Mouse (Mus musculus) neural tube, embryonic 14.5 days (tissue): ENCODE measurements around the gene Fam114a1. TPM values are rescaled to one million over a fixed set of nuclear protein-coding genes. Genes with fewer than 3 reads are reported as not detected.

Experiments
- ATAC-seq: fragments of 200-750 bp; cut with Nextera tagmentation; 2 replicates; pipeline ENCODE4 v1.8.0; 2017; ENCODE audit warnings: low read depth, mild to moderate bottlenecking, moderate TSS enrichment, moderate library complexity
- H3K27ac ChIP-seq: fragments of 300-500 bp; sonication (generic); 2 replicates; pipeline ENCODE4 v1.5.1; 2014; ENCODE audit warnings: low read depth, mild to moderate bottlenecking, control low read depth, low read length, moderate library complexity, mixed read lengths
- H3K27me3 ChIP-seq: fragments of 300-500 bp; sonication (generic); 2 replicates; pipeline ENCODE4 v1.6.1; 2014; ENCODE audit warnings: low read length; ENCODE audit not compliant: control insufficient read depth, insufficient read depth
- H3K36me3 ChIP-seq: fragments of 300-500 bp; sonication (generic); 2 replicates; pipeline ENCODE4 v1.6.1; 2014; ENCODE audit warnings: low read length, mixed read lengths; ENCODE audit not compliant: control insufficient read depth, insufficient read depth
- H3K4me1 ChIP-seq: fragments of 300-500 bp; sonication (generic); 2 replicates; pipeline ENCODE4 v1.6.1; 2014; ENCODE audit warnings: low read length; ENCODE audit not compliant: control insufficient read depth, insufficient read depth
- H3K4me2 ChIP-seq: fragments of 300-500 bp; sonication (generic); 2 replicates; pipeline ENCODE4 v1.6.1; 2014; ENCODE audit warnings: mild to moderate bottlenecking, low read depth, low read length, control low read depth
- H3K4me3 ChIP-seq: fragments of 300-500 bp; sonication (generic); 2 replicates; pipeline ENCODE4 v1.5.1; 2014; ENCODE audit warnings: low read depth, low read length, control low read depth, mixed read lengths
- H3K9ac ChIP-seq: fragments of 300-500 bp; sonication (generic); replicated peaks from 2 replicates; pipeline ENCODE4 v1.6.1; 2014; ENCODE audit warnings: low read depth, mild to moderate bottlenecking, control low read depth, low read length, mixed read lengths
- H3K9me3 ChIP-seq: fragments of 300-500 bp; sonication (generic); 2 replicates; pipeline ENCODE4 v1.6.1; 2016; ENCODE audit warnings: low read length; ENCODE audit not compliant: control insufficient read depth
- WGBS: fragments of 180-500 bp; shearing (Covaris S2); extraction: QIAGEN DNeasy Blood & Tissue Kit; methylation state at CpG from one replicate; pipeline ENCODE4 v1.1.7; 2014; 5-methylcytosine and 5-hydroxymethylcytosine counted together
- polyA plus RNA-seq: library from polyadenylated mRNA; unstranded; fragments of >200 nt; fragmentation: Nextera tagmentation; extraction: Ambion mirVana; gene quantifications from 2 replicates; pipeline ENCODE4 v1.2.1, GENCODE M21; 2014

Gene Fam114a1
- polyA plus RNA-seq, 1 experiment from 2014 or later, result 3.4 TPM

DNA sequence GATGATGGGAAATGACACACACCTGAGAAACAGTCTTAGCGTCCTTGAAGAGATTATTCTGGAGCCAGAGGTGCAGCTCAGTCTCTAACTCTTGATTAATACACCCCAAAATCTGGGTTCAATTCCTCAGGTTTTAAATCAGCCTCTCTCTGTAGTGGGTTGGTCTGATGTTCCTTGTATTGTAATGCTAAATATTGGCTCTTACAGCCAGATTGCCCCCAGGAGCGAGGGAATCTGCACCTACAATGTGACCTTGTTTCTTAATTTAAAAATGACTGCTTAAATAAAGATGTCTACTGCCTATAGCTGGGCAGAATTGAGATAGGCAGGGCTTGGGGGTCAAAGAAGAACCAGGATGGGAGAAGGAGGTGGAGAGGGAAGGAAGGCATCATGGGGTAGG, 89.9 kb downstream of the Fam114a1 start:
- no peak for ATAC-seq
- H3K4me1 ChIP-seq, result no peaks in the 10 kb centered on the region
- 71% methylated on average over 2 of the region's 2 CpGs for WGBS
- H3K27me3 ChIP-seq, result no peaks in the 10 kb centered on the region
- H3K27ac ChIP-seq, result no peak overlapping the region
- H3K4me3 ChIP-seq, result no peak overlapping the region
- no peaks in the 10 kb centered on the region for H3K36me3 ChIP-seq
- no peaks in the 10 kb centered on the region for H3K9me3 ChIP-seq
- H3K9ac ChIP-seq, result no peak overlapping the region
- H3K4me2 ChIP-seq, result no peak overlapping the region

DNA sequence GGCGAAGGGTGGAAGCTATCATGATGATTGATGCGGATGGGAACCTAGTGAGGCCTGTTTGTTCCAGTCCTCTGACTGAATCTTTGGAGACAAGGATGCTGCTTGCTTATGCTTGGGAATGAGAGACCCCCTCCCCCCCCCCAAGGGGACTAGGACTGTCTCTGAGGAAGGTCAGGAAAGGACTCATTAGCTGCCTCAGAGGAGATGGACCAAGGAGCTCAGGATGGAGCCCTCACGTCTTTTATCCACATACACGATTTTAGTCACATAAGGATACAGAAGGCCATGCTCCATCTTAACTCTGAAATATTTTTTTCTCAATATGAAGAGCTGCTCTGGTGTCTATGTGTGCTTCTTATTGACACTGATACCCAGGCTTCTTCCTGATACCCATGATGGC, 92.4 kb downstream of the Fam114a1 start:
- H3K36me3 ChIP-seq, result no peaks in the 10 kb centered on the region
- no peaks in the 10 kb centered on the region for H3K27me3 ChIP-seq
- H3K9me3 ChIP-seq, result no peaks in the 10 kb centered on the region
- no peaks in the 10 kb centered on the region for H3K4me1 ChIP-seq
- 91% methylated on average over 4 of the region's 4 CpGs for WGBS
- H3K9ac ChIP-seq, result no peak overlapping the region
- no peak overlapping the region for H3K4me2 ChIP-seq
- ATAC-seq, result no peak
- no peak overlapping the region for H3K4me3 ChIP-seq
- H3K27ac ChIP-seq, result no peak overlapping the region

DNA sequence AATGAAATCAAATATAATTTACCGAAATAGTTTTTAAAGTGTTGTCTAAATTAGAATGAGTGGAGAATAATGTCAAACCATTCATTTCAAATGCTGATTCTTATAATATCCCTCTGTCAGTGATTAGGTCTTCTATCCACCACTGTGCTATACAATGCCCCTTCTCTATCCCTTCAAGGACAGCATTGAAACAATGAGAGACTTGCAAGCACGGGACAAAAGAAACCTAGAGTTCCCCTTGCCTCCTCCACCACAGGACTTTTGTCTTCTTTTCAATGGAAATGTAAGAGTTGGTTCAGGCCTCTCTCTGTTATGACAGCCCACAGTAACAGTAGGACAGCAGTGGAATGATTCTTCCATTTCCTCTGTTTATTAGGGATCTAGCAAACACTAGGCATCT, 93.4 kb downstream of the Fam114a1 start:
- Histone ChIP-seq H3K4me1 (no peaks in the 10 kb centered on the region), H3K36me3 (no peaks in the 10 kb centered on the region)
- 78% methylated on average over 2 of the region's 2 CpGs for WGBS

DNA sequence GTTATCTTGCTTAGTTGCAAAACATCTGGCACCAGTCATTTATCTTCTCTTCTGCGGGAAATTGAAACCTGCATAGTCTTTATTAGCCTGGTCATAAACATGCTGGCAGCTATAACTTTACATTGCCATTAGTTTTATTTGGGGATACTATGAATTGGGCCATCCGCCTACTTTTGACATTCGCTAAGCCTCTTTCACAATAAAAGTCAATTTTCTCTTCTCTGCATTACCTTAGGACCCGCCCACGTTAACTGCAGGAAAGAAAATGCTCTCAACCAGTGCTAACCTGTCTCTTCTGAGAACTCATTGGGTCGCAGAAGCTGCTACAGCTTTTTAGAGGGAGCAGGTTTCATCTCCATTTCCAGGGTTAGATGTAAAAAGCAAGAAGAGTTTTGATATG, 98.3 kb downstream of the Fam114a1 start:
- Histone ChIP-seq H3K9me3 (no peaks in the 10 kb centered on the region), H3K9ac (no peak overlapping the region), H3K36me3 (no peaks in the 10 kb centered on the region), H3K27ac (no peak overlapping the region), H3K27me3 (no peaks in the 10 kb centered on the region), H3K4me2 (no peak overlapping the region), H3K4me1 (no peaks in the 10 kb centered on the region), H3K4me3 (no peak overlapping the region)
- 48% methylated on average over 6 of the region's 6 CpGs for WGBS
- ATAC-seq, result no peak

More for the DNA sequence above, 93.4 kb downstream of the Fam114a1 start:
- Histone ChIP-seq H3K4me3 (no peak overlapping the region), H3K4me2 (no peak overlapping the region), H3K27me3 (no peaks in the 10 kb centered on the region), H3K9ac (no peak overlapping the region), H3K27ac (no peak overlapping the region), H3K9me3 (no peaks in the 10 kb centered on the region)
- no peak for ATAC-seq

DNA sequence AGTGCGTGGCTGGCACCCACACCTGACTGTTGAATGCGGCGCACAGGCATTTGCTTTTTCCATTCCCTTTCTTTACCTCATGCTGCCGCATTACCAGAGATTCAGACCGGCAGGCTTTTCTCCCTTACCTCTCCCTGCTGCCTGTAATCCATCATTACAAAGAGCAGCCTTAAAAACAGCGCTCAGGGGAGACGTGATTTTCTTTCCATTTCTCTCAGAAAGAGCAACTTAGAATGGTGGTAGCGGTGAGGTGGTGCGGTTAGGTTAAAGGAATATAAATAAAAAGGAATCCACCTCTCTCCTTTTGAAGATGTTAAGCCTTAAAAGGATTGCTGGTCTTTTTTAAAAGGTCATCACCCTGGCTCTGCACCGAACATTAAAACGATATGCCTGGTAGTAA, 100.0 kb downstream of the Fam114a1 start:
- Histone ChIP-seq H3K9ac (no peak overlapping the region), H3K4me3 (no peak overlapping the region), H3K9me3 (no peaks in the 10 kb centered on the region), H3K4me1 (no peaks in the 10 kb centered on the region), H3K4me2 (no peak overlapping the region), H3K27ac (no peak overlapping the region), H3K36me3 (no peaks in the 10 kb centered on the region), H3K27me3 (no peaks in the 10 kb centered on the region)
- ATAC-seq, result no peak; the same call in 1 of the 2 replicates
- 49% methylated on average over 11 of the region's 11 CpGs for WGBS

DNA sequence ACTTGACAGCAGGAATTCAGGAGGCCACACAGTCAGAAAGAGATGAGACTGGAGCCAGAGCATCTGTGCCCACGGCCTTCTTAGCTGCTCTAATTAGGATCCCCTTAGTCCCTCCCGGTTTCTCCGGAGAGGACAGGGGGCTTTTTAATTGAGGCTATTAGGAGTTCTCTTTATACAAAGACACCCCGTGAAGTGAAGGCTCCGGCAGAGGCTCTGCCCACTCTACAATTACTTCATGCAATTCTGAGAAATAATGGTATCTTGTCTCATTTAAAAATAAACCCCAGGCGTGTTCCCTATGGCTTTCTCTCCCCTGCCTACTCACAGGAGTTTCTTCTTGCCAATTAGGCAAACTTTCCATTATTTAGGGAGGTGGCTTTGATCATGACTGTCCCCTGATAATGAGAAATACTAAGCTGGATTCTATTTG, 101.8 kb downstream of the Fam114a1 start:
- Histone ChIP-seq H3K4me3 (no peak overlapping the region), H3K4me1 (no peaks in the 10 kb centered on the region), H3K27me3 (no peaks in the 10 kb centered on the region), H3K4me2 (no peak overlapping the region), H3K9ac (no peak overlapping the region), H3K9me3 (no peaks in the 10 kb centered on the region), H3K27ac (no peak overlapping the region), H3K36me3 (no peaks in the 10 kb centered on the region)
- WGBS, result 10% methylated on average over 6 of the region's 6 CpGs
- 0 out of 2 replicates have a peak, but pooled peaks have one; percentile 13 for ATAC-seq

DNA sequence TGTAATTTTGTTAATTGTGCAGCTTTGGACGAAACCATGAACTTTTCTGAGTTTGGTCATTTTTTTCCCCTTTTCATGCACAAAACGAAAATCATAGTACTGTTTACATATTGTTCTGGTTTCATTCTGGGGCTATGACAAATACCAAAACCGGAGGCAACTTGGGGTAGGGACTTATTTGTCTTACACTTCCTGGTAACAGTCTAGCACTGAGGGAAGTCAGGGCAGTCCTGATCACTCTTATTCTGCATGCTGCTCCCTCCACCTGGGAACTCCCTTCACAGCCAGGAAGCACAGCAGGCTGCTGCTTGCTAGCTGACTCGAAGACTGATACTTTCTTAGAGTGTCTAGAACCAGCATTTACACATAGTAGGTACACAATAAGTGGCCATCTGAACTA, 103.4 kb downstream of the Fam114a1 start:
- Histone ChIP-seq H3K4me3 (no peak overlapping the region), H3K9me3 (no peaks in the 10 kb centered on the region), H3K27ac (no peak overlapping the region), H3K4me2 (no peak overlapping the region), H3K9ac (no peak overlapping the region), H3K27me3 (no peaks in the 10 kb centered on the region), H3K36me3 (no peaks in the 10 kb centered on the region), H3K4me1 (no peaks in the 10 kb centered on the region)
- no peak for ATAC-seq
- 74% methylated on average over 4 of the region's 4 CpGs for WGBS

DNA sequence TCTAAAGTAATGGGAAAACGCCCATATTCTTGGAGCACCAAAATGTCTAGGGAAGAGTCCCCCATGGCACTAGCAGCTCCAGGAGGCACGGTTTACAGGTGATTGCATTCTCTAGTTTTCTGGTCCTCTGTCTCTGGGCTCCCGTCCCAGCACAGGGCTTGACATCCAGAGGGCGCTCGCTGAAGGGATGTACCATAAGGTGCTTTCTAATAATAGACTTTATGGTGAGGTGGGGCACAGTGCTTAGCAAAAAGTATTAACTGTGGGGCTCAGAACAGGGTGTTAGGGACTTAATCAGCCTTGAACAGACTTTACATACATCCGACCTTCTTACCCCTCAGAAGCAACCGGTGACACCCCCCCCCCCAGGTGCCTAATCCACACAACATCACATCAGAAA, 104.8 kb downstream of the Fam114a1 start:
- Histone ChIP-seq H3K36me3 (no peaks in the 10 kb centered on the region), H3K9ac (no peak overlapping the region), H3K4me3 (no peak overlapping the region), H3K4me1 (no peaks in the 10 kb centered on the region), H3K9me3 (no peaks in the 10 kb centered on the region), H3K4me2 (no peak overlapping the region), H3K27me3 (no peaks in the 10 kb centered on the region), H3K27ac (no peak overlapping the region)
- 61% methylated on average over 7 of the region's 7 CpGs for whole genome bisulfite sequencing
- no peak for ATAC-seq

DNA sequence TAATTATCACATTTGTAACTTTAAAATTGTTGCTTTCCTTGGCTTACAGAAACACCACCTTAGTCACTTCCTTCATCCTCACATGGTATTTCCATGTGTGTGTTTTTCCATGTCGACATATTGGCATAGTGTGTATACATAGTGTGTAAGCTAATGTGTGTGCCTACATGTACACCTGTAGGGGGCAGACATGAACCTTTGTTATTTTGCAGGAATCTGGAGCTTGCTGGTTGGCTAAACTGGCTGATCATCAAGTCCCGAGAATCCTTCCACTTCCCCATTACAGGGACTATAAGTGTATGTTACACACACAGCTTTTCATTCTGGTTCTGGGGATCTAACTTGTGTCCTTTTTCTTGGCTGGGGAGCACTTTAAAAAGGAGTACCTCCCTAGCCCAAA, 106.2 kb downstream of the Fam114a1 start:
- no peak overlapping the region for H3K9ac ChIP-seq
- H3K27me3 ChIP-seq, result no peaks in the 10 kb centered on the region
- no peaks in the 10 kb centered on the region for H3K9me3 ChIP-seq
- no peak for ATAC-seq
- no peak overlapping the region for H3K4me2 ChIP-seq
- H3K4me3 ChIP-seq, result no peak overlapping the region
- 77% methylated on average over 2 of the region's 2 CpGs for WGBS
- H3K36me3 ChIP-seq, result no peaks in the 10 kb centered on the region
- no peaks in the 10 kb centered on the region for H3K4me1 ChIP-seq
- H3K27ac ChIP-seq, result no peak overlapping the region

DNA sequence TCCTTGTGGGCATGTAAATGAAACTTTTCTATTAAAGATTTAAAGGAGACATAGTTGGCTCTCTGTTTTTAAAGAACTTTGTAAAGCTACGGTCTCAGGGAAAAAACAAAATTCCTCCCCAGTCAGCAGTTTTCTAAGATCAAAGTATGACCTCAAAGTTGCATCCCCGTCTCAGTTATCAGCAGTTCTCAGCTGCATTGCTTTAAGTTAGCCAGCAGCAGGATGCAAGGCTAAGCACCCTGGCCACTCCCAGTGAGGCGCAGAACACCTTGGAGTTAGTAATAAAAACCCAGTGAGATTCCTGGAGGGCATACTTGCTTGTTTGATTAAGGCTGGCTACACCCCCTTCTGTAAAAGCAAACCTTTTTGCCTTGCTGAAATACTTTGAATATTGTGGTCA, 106.9 kb downstream of the Fam114a1 start:
- Histone ChIP-seq H3K9ac (no peak overlapping the region), H3K27me3 (no peaks in the 10 kb centered on the region), H3K4me3 (no peak overlapping the region), H3K4me1 (no peaks in the 10 kb centered on the region), H3K9me3 (no peaks in the 10 kb centered on the region), H3K36me3 (no peaks in the 10 kb centered on the region), H3K4me2 (no peak overlapping the region), H3K27ac (no peak overlapping the region)
- no peak for ATAC-seq
- 50% methylated on average over 3 of the region's 3 CpGs for whole genome bisulfite sequencing
